Mouse (Mus musculus) ZHBTc4 (cell line): ENCODE measurements around the gene Vmn1r31.

Experiments
- DNase-seq: peaks from one replicate; pipeline ENCODE4 v3.0.0-alpha.2; 2011; ENCODE audit warnings: low read depth, low spot score

Vmn1r31 gene

DNA sequence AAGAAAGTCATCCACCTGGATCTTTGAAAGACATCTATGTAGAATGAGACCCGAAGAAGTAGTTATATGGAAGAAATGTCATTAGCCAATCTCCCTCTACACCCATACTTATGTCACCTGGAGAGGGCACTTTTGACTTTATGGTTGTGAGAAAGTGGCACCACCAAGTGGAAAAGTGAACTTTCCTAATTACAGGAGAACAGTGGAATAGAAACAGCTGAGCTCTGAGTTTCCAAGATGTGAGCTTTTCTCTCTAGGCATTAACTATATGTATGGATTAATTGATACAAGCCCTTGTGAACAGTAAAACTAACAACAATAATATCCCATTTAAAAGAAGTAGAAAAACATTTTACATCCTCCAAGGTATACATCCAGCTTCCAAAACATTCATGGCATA is at the start of gene Vmn1r31:
Gene Vmn1r31, minus strand, starts transcription at position 101 of the 400 bp plus-strand sequence.
- DNase-seq, result no peak

DNA sequence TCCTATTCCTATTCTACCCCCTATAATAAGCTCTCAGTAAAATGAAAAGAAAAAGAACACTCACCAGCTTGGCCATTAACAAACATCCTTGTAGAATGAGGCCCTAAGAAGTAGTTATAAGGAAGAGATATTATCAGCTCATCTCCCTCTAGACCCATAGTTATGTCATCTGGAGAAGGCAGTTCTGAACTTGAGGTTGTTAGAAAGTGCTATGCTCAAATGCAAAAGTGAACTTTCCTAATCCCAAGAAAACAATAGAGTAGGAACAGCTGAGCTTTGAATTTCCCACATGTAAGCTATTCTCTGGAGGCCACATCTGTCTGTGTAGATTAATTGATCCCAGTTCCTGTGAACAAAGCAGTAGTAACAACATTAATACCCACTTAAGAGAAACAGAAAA is 31.8 kb downstream of the Vmn1r31 start, which contains the start of gene Vmn1r30:
Gene Vmn1r30, minus strand, starts transcription at position 101 of the 400 bp plus-strand sequence.
- DNase-seq, result no peak
